Mouse (Mus musculus): Measurements from ENCODE around the gene Tmem86b. TPM values are rescaled to one million over a fixed set of nuclear protein-coding genes. Genes with fewer than 3 reads are reported as not detected.

Gene Tmem86b
- polyA plus RNA-seq, 1 experiment from 2014 or later: 0.80 TPM

- Histone ChIP-seq H3K27me3 (ENCODE audit: insufficient read depth, low read length) (no peaks in the 10 kb centered on the region), H3K9me3 (replicated peaks; ENCODE audit: low read length) (no peaks in the 10 kb centered on the region), H3K4me3 (replicated peaks; ENCODE audit: low read depth, low read length) (no peak overlapping the region), H3K27ac (no peak overlapping the region), H3K36me3 (ENCODE audit: insufficient read depth, low read length) (peaks cover 64% of the 10 kb centered on the region), H3K4me1 (replicated peaks; ENCODE audit: insufficient read depth, low read length) (no peaks in the 10 kb centered on the region), H3K9ac (ENCODE audit: low read depth, low read length) (no peak overlapping the region), H3K4me2 (ENCODE audit: low read length) (no peak overlapping the region)
- TF ChIP-seq CTCF (IDR thresholded peaks at IDR 0.05; ENCODE audit: low read depth): no peak
- no peak for ATAC-seq (replicated peaks; ENCODE audit: low FRiP score, low read depth)
- 85% methylated on average over 6 of the region's 6 CpGs for WGBS
- no peak for DNase-seq (ENCODE audit: low spot score)
These were observed 12.0 kb upstream of the Tmem86b start for GRCm38 (mm10) chr7:4643225-4643624.

DNA sequence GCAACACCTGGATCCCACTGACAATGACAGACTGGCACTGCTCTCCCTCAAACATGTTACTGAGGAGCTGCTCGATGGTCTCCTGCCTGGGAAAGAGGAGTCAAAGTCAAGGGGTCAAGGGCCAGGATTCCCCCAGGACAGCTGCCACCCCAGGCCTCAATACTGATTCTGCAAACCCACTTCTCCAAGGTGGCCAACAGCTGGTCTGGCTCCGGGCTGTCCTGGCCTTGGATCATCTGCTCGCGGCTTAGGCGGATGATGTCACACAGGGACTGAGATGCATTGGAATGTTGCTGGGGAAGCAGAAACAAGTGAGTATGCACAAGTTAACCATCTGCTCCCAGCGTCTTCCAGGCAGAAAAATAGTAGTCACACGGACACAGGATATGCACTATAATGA lies 10.7 kb upstream of the Tmem86b start:
- no peak for DNase-seq (ENCODE audit: low spot score)
- Histone ChIP-seq H3K9me3 (replicated peaks; ENCODE audit: low read length) (no peaks in the 10 kb centered on the region), H3K4me2 (ENCODE audit: low read length) (no peak overlapping the region), H3K36me3 (ENCODE audit: insufficient read depth, low read length) (peaks cover 66% of the 10 kb centered on the region), H3K27ac (no peak overlapping the region), H3K4me1 (replicated peaks; ENCODE audit: insufficient read depth, low read length) (no peaks in the 10 kb centered on the region), H3K4me3 (replicated peaks; ENCODE audit: low read depth, low read length) (no peak overlapping the region), H3K9ac (ENCODE audit: low read depth, low read length) (no peak overlapping the region), H3K27me3 (ENCODE audit: insufficient read depth, low read length) (no peaks in the 10 kb centered on the region)
- 80% methylated on average over 7 of the region's 7 CpGs for WGBS
- no peak for TF ChIP-seq CTCF (IDR thresholded peaks at IDR 0.05; ENCODE audit: low read depth)
- no peak for ATAC-seq (replicated peaks; ENCODE audit: low FRiP score, low read depth)

GRCm38 (mm10) chr7:4641155-4641554 lies 9.9 kb upstream of the Tmem86b start:
- H3K4me3 ChIP-seq (replicated peaks; ENCODE audit: low read depth, low read length): no peak overlapping the region
- WGBS: 85% methylated on average over 11 of the region's 11 CpGs
- no peaks in the 10 kb centered on the region for H3K9me3 ChIP-seq (replicated peaks; ENCODE audit: low read length)
- DNase-seq (ENCODE audit: low spot score) (no peak), ATAC-seq (replicated peaks; ENCODE audit: low FRiP score, low read depth) (no peak)
- H3K36me3 ChIP-seq (ENCODE audit: insufficient read depth, low read length): peaks cover 66% of the 10 kb centered on the region
- H3K27me3 ChIP-seq (ENCODE audit: insufficient read depth, low read length): no peaks in the 10 kb centered on the region
- no peak overlapping the region for H3K27ac ChIP-seq
- no peaks in the 10 kb centered on the region for H3K4me1 ChIP-seq (replicated peaks; ENCODE audit: insufficient read depth, low read length)
- peak; percentile 21; the same call in 1 of the 2 replicates for TF ChIP-seq CTCF (IDR thresholded peaks at IDR 0.05; ENCODE audit: low read depth)
- H3K4me2 ChIP-seq (ENCODE audit: low read length): no peak overlapping the region
- H3K9ac ChIP-seq (ENCODE audit: low read depth, low read length): no peak overlapping the region

- Histone ChIP-seq H3K27me3 (ENCODE audit: insufficient read depth, low read length) (no peaks in the 10 kb centered on the region), H3K9me3 (replicated peaks; ENCODE audit: low read length) (no peaks in the 10 kb centered on the region), H3K4me3 (replicated peaks; ENCODE audit: low read depth, low read length) (no peak overlapping the region), H3K9ac (ENCODE audit: low read depth, low read length) (no peak overlapping the region), H3K27ac (no peak overlapping the region), H3K4me1 (replicated peaks; ENCODE audit: insufficient read depth, low read length) (no peaks in the 10 kb centered on the region), H3K36me3 (ENCODE audit: insufficient read depth, low read length) (peaks cover 71% of the 10 kb centered on the region), H3K4me2 (ENCODE audit: low read length) (no peak overlapping the region)
- WGBS: 85% methylated on average over 4 of the region's 4 CpGs
- no peak for DNase-seq (ENCODE audit: low spot score)
- no peak for TF ChIP-seq CTCF (IDR thresholded peaks at IDR 0.05; ENCODE audit: low read depth)
- ATAC-seq (replicated peaks; ENCODE audit: low FRiP score, low read depth): no peak
These were observed 5.0 kb upstream of the Tmem86b start for GRCm38 (mm10) chr7:4636179-4636578.

- TF ChIP-seq CTCF (IDR thresholded peaks at IDR 0.05; ENCODE audit: low read depth): no peak
- Histone ChIP-seq H3K4me3 (replicated peaks; ENCODE audit: low read depth, low read length) (no peak overlapping the region), H3K4me2 (ENCODE audit: low read length) (no peak overlapping the region), H3K9ac (ENCODE audit: low read depth, low read length) (no peak overlapping the region), H3K36me3 (ENCODE audit: insufficient read depth, low read length) (peaks cover 43% of the 10 kb centered on the region), H3K27ac (no peak overlapping the region), H3K27me3 (ENCODE audit: insufficient read depth, low read length) (no peaks in the 10 kb centered on the region), H3K9me3 (replicated peaks; ENCODE audit: low read length) (no peaks in the 10 kb centered on the region), H3K4me1 (replicated peaks; ENCODE audit: insufficient read depth, low read length) (no peaks in the 10 kb centered on the region)
- DNase-seq (ENCODE audit: low spot score): no peak
- WGBS: 83% methylated on average over 1 of the region's 1 CpGs
- ATAC-seq (replicated peaks; ENCODE audit: low FRiP score, low read depth): peak; percentile 14; the same call in 1 of the 2 replicates
These were observed 1.0 kb downstream of the Tmem86b start for GRCm38 (mm10) chr7:4630198-4630597.

- H3K27ac ChIP-seq: no peak overlapping the region
- 90% methylated on average over 5 of the region's 5 CpGs for WGBS
- H3K4me1 ChIP-seq (replicated peaks; ENCODE audit: insufficient read depth, low read length): no peaks in the 10 kb centered on the region
- TF ChIP-seq CTCF (IDR thresholded peaks at IDR 0.05; ENCODE audit: low read depth): no peak
- ATAC-seq (replicated peaks; ENCODE audit: low FRiP score, low read depth) (no peak), DNase-seq (ENCODE audit: low spot score) (no peak)
- H3K27me3 ChIP-seq (ENCODE audit: insufficient read depth, low read length): no peaks in the 10 kb centered on the region
- peaks cover 39% of the 10 kb centered on the region for H3K36me3 ChIP-seq (ENCODE audit: insufficient read depth, low read length)
- H3K4me3 ChIP-seq (replicated peaks; ENCODE audit: low read depth, low read length): no peak overlapping the region
- H3K4me2 ChIP-seq (ENCODE audit: low read length): no peak overlapping the region
- no peaks in the 10 kb centered on the region for H3K9me3 ChIP-seq (replicated peaks; ENCODE audit: low read length)
- H3K9ac ChIP-seq (ENCODE audit: low read depth, low read length): no peak overlapping the region
These were observed 1.6 kb downstream of the Tmem86b start for GRCm38 (mm10) chr7:4629586-4629985.

DNA sequence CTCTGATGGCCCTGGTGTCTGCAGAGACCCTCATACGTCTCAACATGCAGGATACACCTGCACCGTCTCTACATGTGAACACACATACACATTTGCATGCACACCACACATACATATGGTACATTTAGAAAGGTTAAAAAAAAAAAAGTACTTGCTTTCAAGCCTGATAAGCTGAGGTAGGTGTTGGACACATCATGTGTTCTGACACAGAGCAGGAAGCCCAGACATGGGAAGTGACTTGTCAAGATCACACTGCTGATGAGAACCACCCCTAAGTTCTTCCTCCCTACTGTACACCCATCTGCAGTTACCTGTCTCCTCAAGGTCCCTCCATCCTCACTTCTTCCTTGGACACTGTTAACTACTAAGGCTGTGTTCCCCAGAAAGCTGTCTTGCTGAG lies 5.3 kb downstream of the Tmem86b start:
- Histone ChIP-seq H3K9me3 (replicated peaks; ENCODE audit: low read length) (no peaks in the 10 kb centered on the region), H3K36me3 (ENCODE audit: insufficient read depth, low read length) (peaks cover 9% of the 10 kb centered on the region; the same call in 1 of the 2 replicates), H3K4me3 (replicated peaks; ENCODE audit: low read depth, low read length) (no peak overlapping the region), H3K4me1 (replicated peaks; ENCODE audit: insufficient read depth, low read length) (no peaks in the 10 kb centered on the region), H3K4me2 (ENCODE audit: low read length) (no peak overlapping the region), H3K27ac (no peak overlapping the region), H3K9ac (ENCODE audit: low read depth, low read length) (no peak overlapping the region), H3K27me3 (ENCODE audit: insufficient read depth, low read length) (no peaks in the 10 kb centered on the region)
- DNase-seq (ENCODE audit: low spot score) (no peak), ATAC-seq (replicated peaks; ENCODE audit: low FRiP score, low read depth) (no peak)
- WGBS: 98% methylated on average over 2 of the region's 2 CpGs
- no peak for TF ChIP-seq CTCF (IDR thresholded peaks at IDR 0.05; ENCODE audit: low read depth)
